Mouse (Mus musculus) testis, postnatal 14 days (tissue): ENCODE data around the gene Tnfrsf13c.

Source experiments
- DNase-seq: peaks from one replicate; pipeline ENCODE4 v3.0.0; 2021; ENCODE audit warnings: low spot score

The Tnfrsf13c gene

GRCm38 (mm10) chr15:82207504-82208219, 16.5 kb downstream of the Tnfrsf13c start:
- no peak for DNase-seq

- no peak for DNase-seq
Observed at GRCm38 (mm10) chr15:82207105-82207459, 17.1 kb downstream of the Tnfrsf13c start.

GRCm38 (mm10) chr15:82206365-82207104, 17.6 kb downstream of the Tnfrsf13c start:
- DNase-seq: peak; percentile 53

- no peak for DNase-seq
Observed at GRCm38 (mm10) chr15:82204680-82205371, 19.3 kb downstream of the Tnfrsf13c start.

GRCm38 (mm10) chr15:82203611-82204351, 20.4 kb downstream of the Tnfrsf13c start:
- DNase-seq: no peak

GRCm38 (mm10) chr15:82203090-82203489, 21.1 kb downstream of the Tnfrsf13c start:
- no peak for DNase-seq

- no peak for DNase-seq
Observed at GRCm38 (mm10) chr15:82202086-82202485, 22.1 kb downstream of the Tnfrsf13c start.

- DNase-seq: no peak
Observed at GRCm38 (mm10) chr15:82199546-82199945, 24.6 kb downstream of the Tnfrsf13c start.

GRCm38 (mm10) chr15:82198342-82198741, 25.8 kb downstream of the Tnfrsf13c start:
- DNase-seq: no peak

GRCm38 (mm10) chr15:82197937-82198336, 26.2 kb downstream of the Tnfrsf13c start:
- no peak for DNase-seq

- DNase-seq: no peak
Observed at GRCm38 (mm10) chr15:82197246-82197750, 26.9 kb downstream of the Tnfrsf13c start.

GRCm38 (mm10) chr15:82196300-82196699, 27.9 kb downstream of the Tnfrsf13c start:
- DNase-seq: no peak

- DNase-seq: no peak
Observed at GRCm38 (mm10) chr15:82192617-82193016, 31.6 kb downstream of the Tnfrsf13c start.

GRCm38 (mm10) chr15:82188481-82189240, 35.5 kb downstream of the Tnfrsf13c start:
- no peak for DNase-seq

GRCm38 (mm10) chr15:82187924-82188323, 36.2 kb downstream of the Tnfrsf13c start:
- DNase-seq: no peak

GRCm38 (mm10) chr15:82187401-82187800, 36.8 kb downstream of the Tnfrsf13c start:
- DNase-seq: no peak

- DNase-seq: no peak
Observed at GRCm38 (mm10) chr15:82186931-82187330, 37.2 kb downstream of the Tnfrsf13c start.

- no peak for DNase-seq
Observed at GRCm38 (mm10) chr15:82186131-82186530, 38.0 kb downstream of the Tnfrsf13c start.

- no peak for DNase-seq
Observed at GRCm38 (mm10) chr15:82185062-82185783, 38.9 kb downstream of the Tnfrsf13c start.

GRCm38 (mm10) chr15:82184656-82185055, 39.5 kb downstream of the Tnfrsf13c start:
- DNase-seq: no peak

GRCm38 (mm10) chr15:82184183-82184582, 40.0 kb downstream of the Tnfrsf13c start:
- DNase-seq: no peak
